Mouse (Mus musculus): ENCODE data around the gene Tmem100.

Tmem100 gene

GRCm38 (mm10) chr11:90015281-90015680 is 14.9 kb upstream of the Tmem100 start:
- no peak for DNase-seq (ENCODE audit: low spot score)

- peak; percentile 38 for DNase-seq (ENCODE audit: low spot score)
These were observed 11.0 kb upstream of the Tmem100 start for GRCm38 (mm10) chr11:90019161-90019560.

- DNase-seq (ENCODE audit: low spot score): no peak
These were observed 4.0 kb upstream of the Tmem100 start for GRCm38 (mm10) chr11:90025891-90026801.

GRCm38 (mm10) chr11:90026802-90027174 is 3.4 kb upstream of the Tmem100 start:
- DNase-seq (ENCODE audit: low spot score): no peak

GRCm38 (mm10) chr11:90027216-90027615 is 2.9 kb upstream of the Tmem100 start:
- DNase-seq (ENCODE audit: low spot score): no peak

GRCm38 (mm10) chr11:90028746-90029145 is 1.4 kb upstream of the Tmem100 start:
- no peak for DNase-seq (ENCODE audit: low spot score)

- DNase-seq (ENCODE audit: low spot score): no peak
These were observed 794 bp upstream of the Tmem100 start for GRCm38 (mm10) chr11:90029354-90029753.

- no peak for DNase-seq (ENCODE audit: low spot score)
These were observed 409 bp downstream of the Tmem100 start for GRCm38 (mm10) chr11:90030557-90030956.

GRCm38 (mm10) chr11:90031076-90031475 is 928 bp downstream of the Tmem100 start:
- DNase-seq (ENCODE audit: low spot score): no peak

- no peak for DNase-seq (ENCODE audit: low spot score)
These were observed 2.7 kb downstream of the Tmem100 start for GRCm38 (mm10) chr11:90032807-90033206.

GRCm38 (mm10) chr11:90033442-90033841 is 3.3 kb downstream of the Tmem100 start:
- DNase-seq (ENCODE audit: low spot score): no peak

- no peak for DNase-seq (ENCODE audit: low spot score)
These were observed 4.5 kb downstream of the Tmem100 start for GRCm38 (mm10) chr11:90034646-90035045.

- no peak for DNase-seq (ENCODE audit: low spot score)
These were observed 5.4 kb downstream of the Tmem100 start for GRCm38 (mm10) chr11:90035532-90035931.

GRCm38 (mm10) chr11:90036416-90036815 is 6.3 kb downstream of the Tmem100 start:
- DNase-seq (ENCODE audit: low spot score): no peak

- DNase-seq (ENCODE audit: low spot score): peak; percentile 14
These were observed 7.9 kb downstream of the Tmem100 start for GRCm38 (mm10) chr11:90038022-90038421.

GRCm38 (mm10) chr11:90044459-90044858 is 14.3 kb downstream of the Tmem100 start:
- DNase-seq (ENCODE audit: low spot score): no peak

GRCm38 (mm10) chr11:90046211-90046610 is 16.1 kb downstream of the Tmem100 start:
- no peak for DNase-seq (ENCODE audit: low spot score)

- DNase-seq (ENCODE audit: low spot score): no peak
These were observed 17.1 kb downstream of the Tmem100 start for GRCm38 (mm10) chr11:90047271-90047670.

GRCm38 (mm10) chr11:90050016-90050415 is 19.9 kb downstream of the Tmem100 start:
- no peak for DNase-seq (ENCODE audit: low spot score)

- no peak for DNase-seq (ENCODE audit: low spot score)
These were observed 22.6 kb downstream of the Tmem100 start for GRCm38 (mm10) chr11:90052785-90053184.

- no peak for DNase-seq (ENCODE audit: low spot score)
These were observed 23.7 kb downstream of the Tmem100 start for GRCm38 (mm10) chr11:90053820-90054219.

- DNase-seq (ENCODE audit: low spot score): no peak
These were observed 24.3 kb downstream of the Tmem100 start for GRCm38 (mm10) chr11:90054401-90054800.

- no peak for DNase-seq (ENCODE audit: low spot score)
These were observed 26.9 kb downstream of the Tmem100 start for GRCm38 (mm10) chr11:90057070-90057469.

- DNase-seq (ENCODE audit: low spot score): no peak
These were observed 29.1 kb downstream of the Tmem100 start for GRCm38 (mm10) chr11:90059241-90059640.
